Mouse (Mus musculus) neural tube, embryonic 10.5 days (tissue): ENCODE data around the gene Gpr15.

Source experiments
- DNase-seq: peaks from one replicate; pipeline ENCODE4 v3.0.0-alpha.2; 2017; ENCODE audit warnings: low spot score; ENCODE audit errors: extremely low spot score

Gpr15 gene

DNA sequence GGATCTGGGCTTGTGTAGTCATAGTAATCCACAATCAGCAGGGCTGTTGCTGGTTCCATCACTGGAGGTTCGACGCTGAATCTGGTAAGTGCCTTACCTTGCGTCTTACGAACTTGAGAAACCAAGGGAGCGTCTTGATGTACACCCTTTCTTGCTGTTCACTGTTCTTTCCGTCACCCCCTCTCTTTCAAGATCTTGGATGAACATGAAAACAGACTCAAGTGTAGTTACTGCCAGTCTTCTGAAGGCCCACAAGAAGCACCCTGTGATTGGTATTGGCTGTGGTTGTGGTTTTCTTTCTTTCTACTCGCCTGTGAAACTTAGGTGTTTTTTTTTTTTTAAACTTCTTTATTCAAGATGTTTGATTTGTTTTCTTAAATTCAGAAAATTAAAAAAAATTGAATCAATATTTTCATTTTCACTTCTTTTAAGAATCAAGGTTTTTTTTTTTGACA is at the start of gene Gpr15:
Gpr15 (minus strand) TSS at position 405 of the 455 bp plus-strand sequence.
- no peak for DNase-seq

DNA sequence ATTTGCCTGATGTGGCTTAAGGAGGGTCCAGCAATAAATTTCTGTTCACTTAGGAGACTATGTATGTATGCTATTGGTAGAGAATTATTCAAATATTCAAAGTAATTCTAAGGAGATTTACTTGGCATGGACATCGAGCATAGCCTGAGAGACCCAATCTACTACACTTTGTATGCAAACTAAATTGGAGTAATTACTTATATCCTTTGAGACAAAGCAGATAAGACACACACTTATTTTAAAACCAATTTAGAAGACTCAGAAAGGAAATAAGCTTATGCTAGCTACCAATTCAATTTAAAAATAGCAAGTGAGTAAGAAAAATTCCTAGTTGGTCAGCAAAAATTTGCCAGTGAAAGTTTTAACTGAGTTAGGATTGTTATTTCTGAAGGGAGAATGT is 44.2 kb upstream of the Gpr15 start, which contains the start of gene Olfr172:
Olfr172 (minus strand) TSS at position 101 of the 400 bp plus-strand sequence.
- DNase-seq = no peak

DNA sequence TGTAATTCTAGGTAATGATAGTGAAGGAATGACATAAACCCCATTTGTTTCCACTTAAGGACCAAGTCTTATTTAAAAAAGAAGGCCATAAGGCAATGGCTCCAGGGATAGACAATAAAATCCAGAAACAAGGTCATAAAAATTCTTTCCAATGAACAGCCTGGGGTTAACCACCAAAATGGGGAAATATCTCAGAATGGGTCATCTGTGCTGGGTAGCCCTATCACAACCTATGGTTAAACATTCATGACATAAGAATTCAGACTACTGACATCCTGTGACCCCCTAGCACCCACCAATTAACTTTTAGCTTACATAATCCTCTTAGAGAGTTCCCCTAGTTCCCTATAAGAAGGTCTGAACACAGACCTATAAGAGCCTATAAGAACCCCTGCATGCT is 37.3 kb upstream of the Gpr15 start:
- DNase-seq = no peak

DNA sequence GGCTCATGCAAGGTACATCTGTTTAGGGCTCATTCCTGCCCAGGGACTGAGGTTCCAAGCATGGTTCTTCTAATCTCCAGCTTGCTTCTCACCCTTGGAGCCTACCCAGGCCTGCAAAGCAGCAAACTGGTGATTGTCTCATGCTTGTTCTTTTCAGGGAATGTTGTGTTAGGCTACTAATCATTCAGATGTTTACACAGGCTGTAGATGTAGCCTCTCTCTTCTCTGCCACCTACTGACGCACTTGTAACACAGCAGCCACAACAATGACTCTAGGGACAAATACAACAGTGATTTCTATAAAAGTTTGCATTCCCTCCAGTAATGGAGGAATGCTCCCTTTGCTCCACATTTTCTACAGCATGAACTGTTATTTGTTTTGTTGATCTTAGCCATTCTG is 32.4 kb upstream of the Gpr15 start:
- DNase-seq = no peak

DNA sequence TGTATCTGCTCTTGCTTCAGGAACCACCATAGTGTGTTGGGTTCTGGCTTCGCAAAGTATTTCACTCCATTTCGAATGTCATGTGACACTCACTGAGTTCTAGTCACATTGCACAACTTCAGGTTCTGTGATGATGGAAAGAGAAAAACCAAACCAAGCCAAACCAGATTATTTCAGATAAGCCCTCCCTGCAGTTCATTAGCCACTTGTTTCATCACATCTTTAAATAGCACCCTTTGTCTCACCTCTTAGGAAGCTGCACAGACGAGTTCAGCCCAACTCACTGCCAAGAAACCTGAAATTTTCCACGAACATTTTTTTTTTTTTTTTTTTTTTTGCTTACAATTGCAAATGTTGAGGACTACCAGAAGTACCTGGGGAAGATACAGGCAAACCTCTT is 27.8 kb upstream of the Gpr15 start:
- DNase-seq = no peak

DNA sequence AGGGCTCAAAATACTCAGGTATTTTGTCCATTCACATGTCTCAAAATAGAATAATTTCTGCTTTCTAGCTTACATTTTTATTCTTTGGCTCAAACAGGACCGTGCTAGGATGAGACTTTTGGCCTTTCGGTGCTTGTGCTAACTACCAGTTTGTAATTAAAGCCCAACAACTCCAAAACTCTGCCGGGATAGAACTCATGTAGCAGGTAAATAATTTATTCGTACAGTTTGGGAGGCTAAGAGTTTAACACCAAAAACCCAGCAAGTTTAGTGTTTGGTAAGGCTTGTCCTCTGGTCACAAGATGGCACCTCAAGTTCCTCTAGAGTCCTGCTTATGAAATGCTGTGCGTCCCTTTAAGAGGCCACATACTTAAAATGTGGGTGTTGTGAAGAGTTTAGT is 21.9 kb upstream of the Gpr15 start:
- no peak for DNase-seq

DNA sequence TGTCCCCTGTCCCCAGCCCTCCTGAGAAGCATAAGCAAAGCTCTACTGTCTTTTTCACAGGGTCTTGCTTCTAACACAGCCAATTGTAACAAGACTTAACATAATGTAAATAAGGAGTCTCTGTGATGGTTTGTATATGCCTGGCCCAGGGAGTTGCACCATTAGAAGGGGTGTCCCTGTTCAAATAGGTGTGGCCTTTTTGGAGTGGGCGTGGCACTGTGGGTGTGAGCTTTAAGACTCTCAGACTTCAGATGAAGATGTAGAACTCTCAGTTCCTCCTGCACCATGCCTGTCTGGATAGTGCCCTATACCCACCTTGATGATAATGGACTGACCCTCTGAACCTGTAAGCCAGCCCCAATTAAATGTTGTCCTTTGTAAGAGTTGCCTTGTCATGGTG is 19.9 kb upstream of the Gpr15 start:
- no peak for DNase-seq

DNA sequence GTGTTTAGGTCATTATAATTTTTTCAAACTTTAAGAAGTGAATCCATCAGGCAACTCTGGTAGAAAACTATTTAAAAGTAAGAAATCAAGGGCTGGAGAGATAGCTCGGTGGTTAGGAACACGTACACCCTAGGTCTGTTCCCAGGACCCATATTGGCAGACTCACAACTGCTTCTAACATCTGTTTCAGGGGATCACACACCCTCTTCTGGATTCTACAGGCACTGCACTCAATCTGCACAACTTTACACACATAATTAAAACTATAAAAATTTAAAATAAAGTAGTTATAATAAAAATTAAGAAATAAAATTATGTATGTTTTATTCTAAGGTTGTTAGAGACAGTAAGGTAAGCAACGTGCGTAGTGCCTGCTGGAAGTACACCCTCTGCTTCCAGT is 19.3 kb upstream of the Gpr15 start:
- no peak for DNase-seq

DNA sequence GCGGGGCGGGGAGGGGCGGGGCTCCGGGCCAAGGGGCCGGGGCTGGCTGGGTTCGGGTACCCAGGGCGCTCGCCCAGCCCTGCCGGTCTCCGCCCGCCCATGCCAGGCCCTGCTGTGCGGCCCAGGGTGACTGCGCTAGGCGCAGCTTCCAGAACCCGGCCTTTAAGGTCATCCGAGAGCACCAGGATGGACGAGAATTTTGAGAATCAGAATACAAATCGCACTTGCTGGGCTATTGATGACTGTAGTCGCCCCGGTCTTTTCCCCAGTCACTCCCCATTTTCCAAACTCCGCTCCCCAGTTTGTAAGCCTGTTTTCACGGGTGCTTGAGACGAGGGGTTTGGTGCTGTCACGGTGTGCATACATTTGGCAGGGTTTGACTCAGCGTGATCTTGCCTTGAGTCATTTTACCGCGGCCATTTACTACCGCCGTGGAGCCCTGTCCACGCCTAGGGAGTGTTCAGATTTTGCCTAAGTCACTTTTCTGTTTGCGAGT is 9.4 kb upstream of the Gpr15 start:
- DNase-seq = no peak

DNA sequence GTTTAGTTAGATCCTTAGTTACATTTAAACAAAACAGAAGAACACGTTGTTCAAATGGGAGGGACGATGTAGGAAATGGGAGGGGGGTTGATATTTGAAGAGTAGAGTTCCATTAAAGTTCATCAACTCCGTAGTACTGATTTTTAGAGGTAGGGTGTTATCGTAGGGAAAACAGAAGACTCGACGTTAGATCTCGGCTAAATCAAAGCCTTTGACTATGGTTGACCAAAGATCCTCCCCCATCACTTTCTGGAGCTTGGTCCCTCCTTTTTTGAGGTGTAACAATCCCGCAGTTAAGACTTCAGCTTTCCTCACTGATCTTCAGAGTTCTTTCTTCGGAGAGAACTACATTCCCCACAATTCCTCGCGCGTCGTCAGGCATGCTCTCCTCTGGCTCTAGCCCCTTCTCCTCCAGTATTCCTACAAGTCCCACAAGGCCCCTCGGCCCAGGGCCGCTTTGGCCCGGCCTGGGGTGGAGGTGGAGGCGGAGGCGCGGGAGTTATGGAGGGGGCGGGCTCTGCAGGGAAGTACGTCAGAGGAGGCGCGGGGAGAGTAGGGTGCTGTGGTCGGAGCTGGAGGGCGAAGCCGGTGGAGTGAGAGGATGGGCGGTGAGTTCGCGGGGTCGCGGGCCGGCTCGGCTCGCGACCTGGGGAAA is 8.7 kb upstream of the Gpr15 start, which contains the start of gene Cldnd1:
Cldnd1 (plus strand) TSS at position 434 of the 655 bp plus-strand sequence.
- DNase-seq = peak; percentile 94

DNA sequence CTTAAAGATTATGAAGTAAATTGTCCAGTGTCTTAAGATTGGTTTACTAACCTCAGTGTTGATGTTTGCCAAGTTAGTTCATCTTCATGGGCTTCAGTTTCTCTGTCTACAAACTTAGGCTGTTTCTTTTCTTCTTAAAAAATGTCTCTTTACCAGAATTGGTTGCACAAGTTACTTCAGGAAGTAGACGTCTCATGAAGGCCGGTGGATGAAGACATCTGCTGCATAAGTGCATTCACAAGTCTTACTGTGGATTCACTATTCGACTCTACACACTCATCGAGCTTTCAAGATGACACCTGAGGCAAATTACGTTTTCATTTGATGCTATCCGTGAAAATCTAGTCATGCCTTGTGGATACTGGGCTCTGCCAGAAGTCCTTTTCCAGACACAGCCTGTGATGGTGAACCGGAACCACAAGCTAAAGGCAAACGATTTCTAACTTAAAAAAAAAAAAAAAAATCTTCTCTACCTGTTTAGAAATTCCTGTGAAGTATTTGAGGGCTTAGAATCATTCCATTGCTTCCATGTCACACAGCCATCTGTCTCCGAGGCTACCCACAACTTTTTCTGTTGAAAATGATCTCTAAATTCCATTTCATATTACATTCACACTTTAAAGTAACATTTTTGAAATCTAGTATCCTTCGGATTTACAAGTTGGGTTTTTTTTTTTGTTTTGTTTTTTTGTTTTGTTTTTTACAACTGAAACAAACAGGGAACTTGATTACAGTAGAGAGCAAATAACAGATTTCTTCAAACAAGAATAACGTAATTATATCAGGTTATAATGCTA is 8.0 kb upstream of the Gpr15 start:
- DNase-seq = no peak

DNA sequence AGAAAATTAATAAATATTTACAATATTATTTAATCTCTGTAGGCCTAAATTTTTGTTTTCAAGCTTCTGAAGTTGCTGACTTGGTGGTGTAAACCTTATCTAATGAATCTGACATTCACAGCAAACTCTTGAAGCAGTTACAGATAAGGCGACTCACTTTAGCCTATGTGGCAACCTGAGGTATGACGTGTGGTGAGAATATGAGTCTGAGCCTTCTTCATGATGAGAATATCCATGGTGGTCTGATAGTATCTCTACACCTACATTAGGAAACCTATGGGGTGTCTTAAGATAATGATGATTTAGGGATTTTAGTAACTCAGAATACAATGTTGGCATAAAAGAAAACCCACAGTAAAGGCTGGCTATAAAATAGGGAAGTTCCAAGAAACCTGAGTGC is 3.4 kb upstream of the Gpr15 start:
- DNase-seq = no peak

DNA sequence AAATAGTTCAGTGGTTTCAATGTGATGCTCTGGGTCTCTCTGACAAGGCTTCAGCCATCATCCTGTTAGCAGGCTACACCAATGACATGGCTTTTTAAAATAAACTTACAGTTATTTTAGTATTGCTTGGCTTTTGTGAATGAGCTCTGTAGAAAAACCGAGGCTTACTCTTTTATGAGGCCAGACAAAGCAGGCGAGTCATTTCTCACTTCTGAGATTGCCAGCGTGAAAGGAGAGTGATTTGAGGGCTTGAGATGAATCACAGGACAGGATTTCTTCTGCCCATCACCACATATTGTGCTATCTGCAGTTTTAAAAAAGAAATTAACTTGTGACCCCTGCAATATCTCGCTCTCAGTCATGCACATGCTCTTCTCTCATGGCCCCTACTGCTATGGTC is 3.9 kb downstream of the Gpr15 start:
- DNase-seq = no peak

DNA sequence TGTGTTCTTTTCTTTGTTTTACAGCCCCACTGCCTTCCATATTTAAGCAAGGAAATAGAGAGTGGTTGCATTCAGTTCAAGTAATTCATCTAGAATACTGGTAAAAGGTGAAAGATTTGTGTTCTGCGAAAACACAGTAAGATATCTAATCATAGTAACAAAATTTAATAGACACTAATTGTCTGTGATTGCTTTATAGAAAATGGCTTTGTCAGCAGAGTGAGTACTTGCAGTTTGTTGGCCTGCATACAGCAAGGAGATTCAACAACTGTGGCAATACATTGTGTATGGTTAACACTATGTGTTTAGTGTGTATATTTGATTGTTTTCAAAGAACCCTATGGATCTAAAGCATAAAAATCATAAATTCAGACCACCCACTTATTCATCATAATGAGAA is 5.7 kb downstream of the Gpr15 start:
- no peak for DNase-seq

DNA sequence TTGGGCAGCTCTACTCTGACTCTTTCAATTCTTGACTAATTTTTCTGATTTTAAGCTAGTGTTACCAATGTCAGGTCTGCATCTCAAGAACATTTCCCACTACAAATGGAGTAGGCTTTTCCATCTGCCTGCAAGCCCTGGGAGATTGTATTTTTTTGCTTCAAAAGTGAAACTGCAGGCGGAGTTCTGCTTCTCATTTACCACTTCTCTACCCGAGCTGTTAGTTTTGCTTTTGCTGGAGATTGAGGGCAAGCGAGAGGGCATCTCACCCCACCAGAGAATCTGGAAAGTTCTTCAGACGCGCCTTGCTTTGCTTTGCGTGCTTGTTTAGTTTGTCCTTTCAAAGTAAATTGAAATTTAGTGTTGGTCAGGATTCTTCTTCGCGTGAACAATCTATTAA is 6.6 kb downstream of the Gpr15 start:
- DNase-seq = no peak

DNA sequence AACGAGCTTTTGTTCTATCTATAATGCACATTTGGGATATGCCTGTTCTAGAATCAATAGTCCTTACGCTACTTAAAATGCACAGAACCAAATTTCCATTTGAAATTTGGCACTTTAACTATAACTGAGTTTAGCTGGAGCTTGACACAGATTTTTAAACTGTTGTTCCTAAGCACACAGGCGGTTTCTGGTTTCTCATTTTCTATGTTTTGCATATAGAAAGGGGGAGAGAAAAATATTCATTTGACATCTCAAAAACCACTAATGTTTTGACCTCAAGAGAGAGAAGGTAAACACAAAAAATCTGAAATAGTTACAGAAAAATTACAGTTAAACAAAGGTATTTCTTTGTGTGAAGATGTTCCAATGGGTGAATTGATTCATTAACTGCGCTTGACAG is 9.3 kb downstream of the Gpr15 start:
- DNase-seq = no peak

DNA sequence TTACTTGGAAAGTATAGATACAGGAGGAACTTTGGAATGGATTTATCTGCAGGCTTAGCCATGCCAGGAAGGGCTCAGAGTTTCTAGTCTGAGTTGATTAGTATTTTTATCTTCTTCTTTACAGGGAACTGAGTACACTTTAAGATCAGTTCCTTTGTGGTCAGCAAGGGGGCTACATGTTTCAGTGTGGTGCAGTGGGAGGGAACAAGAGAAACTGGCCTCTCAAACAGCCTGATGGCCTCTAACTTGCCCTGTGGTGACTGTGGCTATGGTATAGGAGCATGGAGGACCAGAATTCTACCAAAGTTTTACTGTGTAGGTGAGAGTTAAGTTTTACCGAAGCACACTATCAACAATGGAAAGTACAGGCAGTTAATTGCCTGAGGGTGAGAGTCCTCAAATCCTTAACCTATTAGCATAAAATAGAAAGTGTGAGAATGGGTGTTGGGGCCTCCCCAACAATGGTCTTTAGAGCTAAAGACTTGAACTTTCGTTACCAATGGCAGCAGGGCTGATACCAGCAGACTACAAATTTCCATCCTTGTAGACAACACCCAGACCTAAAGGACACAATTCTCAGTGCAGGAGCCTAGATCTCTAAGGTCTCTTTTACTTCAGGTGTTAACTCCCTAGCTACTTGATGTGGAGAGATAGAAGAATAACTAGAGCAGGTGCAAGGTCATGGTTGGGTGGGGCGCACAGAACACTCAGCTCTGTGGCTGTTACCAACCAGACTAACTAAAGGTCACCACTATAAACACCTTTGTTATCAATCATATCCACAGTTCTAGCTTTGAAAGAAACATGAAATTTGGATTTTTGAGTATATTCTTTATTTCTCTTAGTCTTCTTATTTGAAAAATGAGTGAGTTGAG is 10.0 kb downstream of the Gpr15 start:
- no peak for DNase-seq

DNA sequence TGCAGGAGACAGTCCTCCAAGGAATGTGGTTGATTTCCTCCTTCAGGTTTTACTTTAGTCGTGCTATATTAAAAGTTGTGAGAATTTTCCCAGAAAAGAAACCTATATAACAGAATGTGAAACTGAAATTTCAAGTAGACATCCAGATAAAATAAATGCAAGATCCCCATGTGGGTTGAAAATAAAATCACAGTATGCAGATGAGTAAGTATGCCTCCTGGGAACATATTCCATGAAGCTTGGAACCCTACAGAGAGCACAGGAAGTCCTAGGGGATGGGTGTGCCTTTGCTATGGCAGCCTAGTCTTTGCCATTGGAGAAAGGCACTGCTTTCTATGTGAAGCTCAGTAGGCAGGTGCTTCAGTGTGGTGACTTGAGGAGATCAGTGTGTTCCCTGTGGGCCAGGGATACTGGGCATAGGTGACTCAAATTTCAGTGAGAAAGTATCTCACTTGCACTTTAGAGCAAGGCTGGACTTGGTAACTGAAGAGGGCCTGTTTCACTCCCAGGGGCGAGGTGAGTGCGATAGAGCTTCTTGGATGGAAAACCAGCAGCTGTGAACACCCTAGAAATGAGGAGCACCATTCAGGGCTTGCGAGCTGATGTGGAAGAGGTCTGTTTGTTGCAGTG is 11.5 kb downstream of the Gpr15 start:
- no peak for DNase-seq

DNA sequence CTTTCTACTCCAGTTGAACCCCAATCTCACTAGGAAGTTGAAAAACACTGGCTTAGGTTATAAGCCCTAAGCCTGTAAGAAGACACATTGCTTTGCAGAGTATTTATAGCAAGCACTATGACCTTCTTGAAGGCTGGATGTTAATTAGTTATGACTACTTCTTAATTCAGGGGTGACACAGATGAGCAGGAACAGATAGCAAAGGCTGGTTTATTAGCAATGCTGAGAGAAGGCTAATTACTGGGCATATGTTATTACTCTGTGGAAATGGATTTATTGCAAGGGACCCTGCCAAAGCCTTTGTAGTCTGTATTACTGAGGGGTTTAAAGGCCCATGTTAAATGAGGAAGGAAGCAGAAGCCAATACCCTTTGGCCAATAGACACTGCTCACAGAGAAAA is 13.9 kb downstream of the Gpr15 start:
- DNase-seq = no peak

DNA sequence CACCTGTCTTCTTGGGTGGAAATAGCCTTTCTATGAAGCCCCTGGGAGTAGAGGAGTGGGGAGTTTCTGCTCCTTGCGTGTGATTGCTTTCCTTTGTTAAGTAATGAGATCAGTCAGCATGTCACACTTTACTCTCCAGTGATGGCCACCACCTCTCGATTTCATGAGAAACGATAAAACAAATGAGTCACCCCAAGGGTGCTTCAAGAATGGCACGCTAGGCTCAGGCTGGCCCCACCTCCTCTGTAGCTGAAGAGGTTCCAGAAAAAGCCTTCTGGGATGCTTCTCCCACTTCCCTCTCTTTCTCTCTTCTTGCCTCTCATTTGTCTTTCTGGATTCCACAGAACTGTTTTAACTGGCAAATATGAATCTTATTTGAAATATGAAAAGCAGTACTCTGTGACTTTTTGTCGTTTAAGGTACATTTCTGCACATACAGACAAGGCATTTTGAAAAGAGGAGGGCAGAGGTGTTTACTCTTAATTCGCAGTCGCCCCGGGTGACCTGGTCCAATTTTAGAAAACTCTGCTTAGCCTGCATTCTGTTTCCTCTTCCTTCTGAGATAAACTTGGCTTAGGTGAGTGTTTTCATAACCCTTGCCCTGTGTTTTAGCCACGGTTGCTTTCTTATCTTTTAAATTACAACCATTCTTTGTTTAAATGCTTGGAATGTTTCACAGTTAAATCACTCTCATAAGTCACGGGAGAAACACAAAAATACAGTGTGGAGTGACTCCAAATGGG is 15.3 kb downstream of the Gpr15 start:
- DNase-seq = no peak
